Mouse (Mus musculus): ENCODE measurements around the gene Lrig3. TPM values are rescaled to one million over a fixed set of nuclear protein-coding genes. Genes with fewer than 3 reads are reported as not detected.

Lrig3 gene
- polyA plus RNA-seq, 1 experiment: 17.9 TPM

DNA sequence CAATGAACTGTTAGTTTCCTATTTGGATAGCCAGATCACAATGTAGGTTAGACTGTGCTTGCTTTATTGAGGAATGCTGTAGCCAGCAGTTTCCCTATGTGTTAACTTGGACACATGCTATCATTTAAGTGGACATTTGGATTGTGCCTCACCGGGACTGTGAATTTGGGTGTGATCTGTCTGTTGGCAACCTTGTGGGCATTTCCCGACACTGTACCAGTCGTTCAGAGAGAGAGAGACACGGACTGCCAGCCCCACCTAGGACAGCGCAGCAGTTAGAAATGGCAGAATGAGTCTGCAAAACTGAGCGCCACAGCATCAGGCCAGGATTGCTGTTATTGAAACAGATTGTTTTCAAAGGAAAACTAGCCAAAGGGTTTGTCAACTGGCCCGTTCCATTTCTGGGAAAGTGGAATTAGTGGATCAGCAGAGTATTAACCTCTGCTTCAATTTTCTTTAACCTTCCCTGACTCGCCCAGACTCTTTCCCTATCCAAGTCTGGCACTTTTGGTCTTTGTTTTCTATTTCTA, 35.0 kb downstream of the Lrig3 start:
- 83% methylated on average over 8 of the region's 8 CpGs for WGBS
- Histone ChIP-seq H3K4me3 (ENCODE audit: low read depth, low read length) (no peak overlapping the region), H3K36me3 (ENCODE audit: control insufficient read depth, insufficient read depth, low read length) (peaks cover 64% of the 10 kb centered on the region), H3K27me3 (ENCODE audit: control insufficient read depth, insufficient read depth, low read length) (no peaks in the 10 kb centered on the region), H3K27ac (ENCODE audit: insufficient read depth, low read depth, low read length) (no peak overlapping the region), H3K4me1 (ENCODE audit: control insufficient read depth, insufficient read depth, insufficient read length, low read length) (peaks cover 4% of the 10 kb centered on the region; the same call in 1 of the 2 replicates)
- TF ChIP-seq CTCF (IDR thresholded peaks at IDR 0.05; ENCODE audit: extremely low read depth, insufficient read length, insufficient replicate concordance, low read depth, low read length) (no peak), POLR2A (IDR thresholded peaks at IDR 0.05; ENCODE audit: low read depth, low read length) (no peak)

- Histone ChIP-seq H3K27ac (ENCODE audit: insufficient read depth, low read depth, low read length) (no peak overlapping the region), H3K4me1 (ENCODE audit: control insufficient read depth, insufficient read depth, insufficient read length, low read length) (peaks cover 4% of the 10 kb centered on the region; the same call in 1 of the 2 replicates), H3K4me3 (ENCODE audit: low read depth, low read length) (no peak overlapping the region), H3K27me3 (ENCODE audit: control insufficient read depth, insufficient read depth, low read length) (no peaks in the 10 kb centered on the region), H3K36me3 (ENCODE audit: control insufficient read depth, insufficient read depth, low read length) (peaks cover 65% of the 10 kb centered on the region)
- no peak for TF ChIP-seq POLR2A (IDR thresholded peaks at IDR 0.05; ENCODE audit: low read depth, low read length)
- TF ChIP-seq CTCF (IDR thresholded peaks at IDR 0.05; ENCODE audit: extremely low read depth, insufficient read length, insufficient replicate concordance, low read depth, low read length): no peak
- 74% methylated on average over 14 of the region's 14 CpGs for WGBS
Measured at GRCm38 (mm10) chr10:126002081-126002755, 36.2 kb downstream of the Lrig3 start.

DNA sequence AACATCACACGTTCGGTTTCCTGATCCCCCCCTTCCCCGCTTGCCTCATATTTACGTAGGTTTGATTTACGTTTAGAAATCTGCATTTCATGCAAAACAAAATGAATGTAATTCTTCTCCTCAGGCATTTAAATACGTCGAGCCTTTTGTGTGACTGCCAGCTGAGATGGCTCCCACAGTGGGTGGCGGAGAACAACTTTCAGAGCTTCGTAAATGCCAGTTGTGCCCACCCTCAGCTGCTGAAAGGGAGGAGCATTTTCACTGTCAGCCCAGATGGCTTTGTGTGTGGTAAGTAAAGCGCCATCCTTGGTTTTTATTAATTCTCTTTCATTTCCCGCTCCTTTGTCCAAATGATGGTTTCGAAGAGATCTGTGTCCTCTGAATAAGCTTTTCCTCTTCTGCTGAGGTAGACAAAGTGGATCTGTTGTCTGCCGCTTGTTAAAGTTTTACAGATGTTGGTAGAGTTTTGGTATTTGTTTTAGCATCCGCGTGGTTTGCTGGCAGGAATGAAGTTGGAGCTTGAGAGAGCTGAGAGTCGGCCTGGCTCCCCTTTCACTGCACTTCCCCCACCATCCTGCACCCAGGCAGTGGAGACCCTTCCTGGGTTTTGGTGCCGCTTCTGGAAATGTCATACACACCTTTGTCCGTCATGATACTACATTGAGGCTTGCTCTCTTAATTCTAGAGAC, 37.0 kb downstream of the Lrig3 start:
- peaks cover 64% of the 10 kb centered on the region for H3K36me3 ChIP-seq (ENCODE audit: control insufficient read depth, insufficient read depth, low read length)

GRCm38 (mm10) chr10:126003857-126004256, 37.9 kb downstream of the Lrig3 start:
- Histone ChIP-seq H3K4me3 (ENCODE audit: low read depth, low read length) (no peak overlapping the region), H3K27me3 (ENCODE audit: control insufficient read depth, insufficient read depth, low read length) (no peaks in the 10 kb centered on the region), H3K27ac (ENCODE audit: insufficient read depth, low read depth, low read length) (no peak overlapping the region), H3K36me3 (ENCODE audit: control insufficient read depth, insufficient read depth, low read length) (peaks cover 68% of the 10 kb centered on the region), H3K4me1 (ENCODE audit: control insufficient read depth, insufficient read depth, insufficient read length, low read length) (peaks cover 4% of the 10 kb centered on the region; the same call in 1 of the 2 replicates)
- TF ChIP-seq POLR2A (IDR thresholded peaks at IDR 0.05; ENCODE audit: low read depth, low read length) (no peak), CTCF (IDR thresholded peaks at IDR 0.05; ENCODE audit: extremely low read depth, insufficient read length, insufficient replicate concordance, low read depth, low read length) (no peak)
- WGBS: 93% methylated on average over 1 of the region's 1 CpGs

More for the DNA sequence above, 37.0 kb downstream of the Lrig3 start:
- H3K27ac ChIP-seq (ENCODE audit: insufficient read depth, low read depth, low read length): no peak overlapping the region
- 84% methylated on average over 18 of the region's 18 CpGs for WGBS
- peaks cover 4% of the 10 kb centered on the region; the same call in 1 of the 2 replicates for H3K4me1 ChIP-seq (ENCODE audit: control insufficient read depth, insufficient read depth, insufficient read length, low read length)
- TF ChIP-seq CTCF (IDR thresholded peaks at IDR 0.05; ENCODE audit: extremely low read depth, insufficient read length, insufficient replicate concordance, low read depth, low read length) (no peak), POLR2A (IDR thresholded peaks at IDR 0.05; ENCODE audit: low read depth, low read length) (no peak)
- H3K4me3 ChIP-seq (ENCODE audit: low read depth, low read length): no peak overlapping the region
- H3K27me3 ChIP-seq (ENCODE audit: control insufficient read depth, insufficient read depth, low read length): no peaks in the 10 kb centered on the region

DNA sequence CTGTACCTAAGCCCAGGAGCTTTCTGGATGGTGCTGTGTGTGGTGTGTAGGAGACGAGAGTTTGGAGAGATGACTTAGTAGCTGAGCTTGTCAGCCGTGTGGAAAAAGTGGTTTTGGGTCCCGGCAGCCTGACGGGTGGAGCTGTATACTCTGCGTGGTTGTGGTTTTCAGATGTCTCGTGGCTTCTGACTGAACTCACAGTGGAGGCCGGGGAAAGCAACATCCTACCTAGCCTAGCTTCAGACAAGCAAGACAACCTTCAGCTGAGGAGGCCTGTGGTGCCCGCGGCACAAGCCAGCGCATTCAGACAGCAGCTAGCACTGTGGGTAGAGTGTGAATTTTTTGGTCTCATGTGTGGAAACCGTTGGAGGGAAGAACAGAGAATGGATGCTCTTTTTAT, 47.7 kb downstream of the Lrig3 start:
- TF ChIP-seq POLR2A (IDR thresholded peaks at IDR 0.05; ENCODE audit: low read depth, low read length) (no peak), CTCF (IDR thresholded peaks at IDR 0.05; ENCODE audit: extremely low read depth, insufficient read length, insufficient replicate concordance, low read depth, low read length) (no peak)
- H3K36me3 ChIP-seq (ENCODE audit: control insufficient read depth, insufficient read depth, low read length): peaks cover 69% of the 10 kb centered on the region
- no peak overlapping the region for H3K4me3 ChIP-seq (ENCODE audit: low read depth, low read length)
- 88% methylated on average over 11 of the region's 11 CpGs for WGBS
- no peaks in the 10 kb centered on the region for H3K27me3 ChIP-seq (ENCODE audit: control insufficient read depth, insufficient read depth, low read length)
- H3K27ac ChIP-seq (ENCODE audit: insufficient read depth, low read depth, low read length): no peak overlapping the region
- H3K4me1 ChIP-seq (ENCODE audit: control insufficient read depth, insufficient read depth, insufficient read length, low read length): no peaks in the 10 kb centered on the region

DNA sequence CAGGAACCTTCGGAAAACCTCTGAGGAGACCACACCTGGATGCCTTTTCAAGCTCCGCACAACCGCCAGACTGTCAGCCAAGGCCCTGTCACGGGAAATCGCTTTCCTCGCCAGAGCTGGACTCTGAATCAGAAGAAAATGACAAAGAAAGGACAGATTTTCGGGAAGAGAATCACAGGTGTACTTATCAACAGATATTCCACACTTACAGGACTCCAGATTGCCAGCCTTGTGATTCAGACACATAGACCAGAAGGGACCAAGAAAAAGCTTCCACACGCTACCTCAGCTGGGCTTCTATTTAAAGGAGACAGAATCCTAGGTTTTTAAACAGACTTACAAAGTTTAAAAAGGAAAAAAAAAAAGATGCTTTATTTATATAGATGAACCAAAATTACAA, 48.7 kb downstream of the Lrig3 start:
- 92% methylated on average over 8 of the region's 8 CpGs for WGBS
- Histone ChIP-seq H3K27ac (ENCODE audit: insufficient read depth, low read depth, low read length) (no peak overlapping the region), H3K27me3 (ENCODE audit: control insufficient read depth, insufficient read depth, low read length) (no peaks in the 10 kb centered on the region), H3K36me3 (ENCODE audit: control insufficient read depth, insufficient read depth, low read length) (peaks cover 60% of the 10 kb centered on the region), H3K4me3 (ENCODE audit: low read depth, low read length) (no peak overlapping the region), H3K4me1 (ENCODE audit: control insufficient read depth, insufficient read depth, insufficient read length, low read length) (no peaks in the 10 kb centered on the region; the same call in 1 of the 2 replicates)
- TF ChIP-seq CTCF (IDR thresholded peaks at IDR 0.05; ENCODE audit: extremely low read depth, insufficient read length, insufficient replicate concordance, low read depth, low read length): no peak
- no peak for TF ChIP-seq POLR2A (IDR thresholded peaks at IDR 0.05; ENCODE audit: low read depth, low read length)

DNA sequence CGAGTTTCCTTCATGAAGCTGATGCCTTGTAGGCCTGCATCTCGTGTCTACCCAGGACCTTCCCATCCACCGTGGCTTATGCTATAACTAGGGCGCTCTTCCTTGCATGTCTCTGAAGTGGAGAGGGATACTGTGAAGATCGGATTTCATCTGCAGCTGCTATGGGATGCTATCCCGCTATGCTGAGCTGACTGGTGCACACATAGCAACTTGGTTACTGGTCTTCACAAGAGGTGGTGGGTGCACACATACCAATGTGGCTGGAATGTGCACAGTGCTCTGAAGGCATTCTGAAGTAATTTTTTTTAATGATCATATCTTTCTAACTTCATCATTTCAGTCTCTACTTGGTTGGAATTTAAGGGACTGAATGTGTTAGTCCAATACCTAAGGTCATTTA, 49.7 kb downstream of the Lrig3 start:
- Histone ChIP-seq H3K4me1 (ENCODE audit: control insufficient read depth, insufficient read depth, insufficient read length, low read length) (peaks cover 2% of the 10 kb centered on the region; the same call in 1 of the 2 replicates), H3K4me3 (ENCODE audit: low read depth, low read length) (no peak overlapping the region), H3K27ac (ENCODE audit: insufficient read depth, low read depth, low read length) (no peak overlapping the region), H3K27me3 (ENCODE audit: control insufficient read depth, insufficient read depth, low read length) (no peaks in the 10 kb centered on the region), H3K36me3 (ENCODE audit: control insufficient read depth, insufficient read depth, low read length) (peaks cover 51% of the 10 kb centered on the region)
- no peak for TF ChIP-seq POLR2A (IDR thresholded peaks at IDR 0.05; ENCODE audit: low read depth, low read length)
- no peak for TF ChIP-seq CTCF (IDR thresholded peaks at IDR 0.05; ENCODE audit: extremely low read depth, insufficient read length, insufficient replicate concordance, low read depth, low read length)
- WGBS: 94% methylated on average over 6 of the region's 6 CpGs
